Mouse (Mus musculus) lung, postnatal 0 days (tissue): Measurements from ENCODE around the gene Lcmt1.

ENCODE experiments used
- CTCF ChIP-seq: IDR thresholded peaks from 2 replicates; pipeline ENCODE4 v1.5.1; 2016; ENCODE audit warnings: antibody characterized with exemption, mild to moderate bottlenecking
- EP300 ChIP-seq: IDR thresholded peaks from 2 replicates; pipeline ENCODE4 v1.6.1; 2016; ENCODE audit warnings: antibody characterized with exemption, mild to moderate bottlenecking, control low read depth

DNA sequence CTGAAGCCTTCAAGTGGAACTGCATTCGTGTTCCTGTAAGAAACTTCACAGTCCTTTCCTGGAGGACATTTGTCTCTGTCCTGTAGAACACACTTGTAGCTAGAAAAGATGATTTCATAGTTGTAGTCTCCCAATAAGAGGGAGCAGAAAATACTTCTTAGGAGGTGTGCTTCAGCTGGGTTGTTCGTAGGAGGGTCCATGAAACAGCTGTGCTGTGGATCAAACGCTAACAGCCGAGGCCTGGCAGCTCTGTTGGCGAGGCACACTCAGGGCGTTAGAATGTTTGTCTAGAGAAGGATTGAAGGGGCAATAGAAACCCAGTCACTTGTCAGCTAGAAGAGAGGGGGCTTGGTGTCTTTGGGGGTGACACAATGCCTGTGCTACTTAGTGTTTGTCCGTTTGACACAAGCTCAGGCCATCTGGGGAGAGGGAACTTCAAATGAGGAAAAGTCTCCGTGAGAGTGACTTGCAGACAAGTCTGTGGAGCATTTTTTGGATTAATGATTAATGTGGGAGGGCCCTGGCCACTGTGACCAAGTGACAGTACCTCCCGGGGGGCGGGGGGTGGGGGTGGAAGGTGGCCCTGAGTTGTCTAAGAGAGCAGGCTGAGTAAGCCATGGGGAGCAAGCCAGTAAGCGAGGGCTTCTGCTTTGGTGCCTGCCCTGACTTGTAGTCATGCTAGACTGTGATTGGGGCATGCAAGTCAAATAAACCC is 16.3 kb downstream of the Lcmt1 start:
- no peak for TF ChIP-seq CTCF
- TF ChIP-seq EP300, result no peak
